Mouse (Mus musculus): ENCODE data around the gene Coa7.
"Not testable (repeated sequence)": the region's sequence is repeated elsewhere in the genome, so short reads cannot be mapped to it uniquely, and the experiment has no call there.

Gene Coa7

DNA sequence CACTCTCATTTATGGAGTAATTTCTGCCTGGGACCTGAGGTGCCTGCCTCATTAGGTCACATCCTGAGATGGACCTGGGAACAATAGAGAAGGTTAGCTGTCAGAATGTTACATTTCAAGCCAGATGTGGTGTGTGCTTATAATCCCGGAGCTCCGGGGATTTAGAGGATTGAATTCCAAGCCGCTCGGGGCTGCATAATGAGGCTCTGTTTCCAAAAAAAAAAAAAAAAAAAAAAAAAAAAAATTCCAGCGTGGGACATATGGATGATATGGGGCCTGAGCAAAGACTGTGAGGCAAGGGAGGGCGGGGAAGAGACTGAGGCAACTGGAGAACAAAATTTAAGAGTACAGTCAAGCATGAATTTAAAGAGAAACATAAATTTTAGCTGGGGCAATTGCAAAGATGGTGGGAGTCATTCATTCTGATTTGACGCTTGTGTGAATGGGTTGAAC is 16.7 kb downstream of the Coa7 start:
- DNase-seq: no peak

DNA sequence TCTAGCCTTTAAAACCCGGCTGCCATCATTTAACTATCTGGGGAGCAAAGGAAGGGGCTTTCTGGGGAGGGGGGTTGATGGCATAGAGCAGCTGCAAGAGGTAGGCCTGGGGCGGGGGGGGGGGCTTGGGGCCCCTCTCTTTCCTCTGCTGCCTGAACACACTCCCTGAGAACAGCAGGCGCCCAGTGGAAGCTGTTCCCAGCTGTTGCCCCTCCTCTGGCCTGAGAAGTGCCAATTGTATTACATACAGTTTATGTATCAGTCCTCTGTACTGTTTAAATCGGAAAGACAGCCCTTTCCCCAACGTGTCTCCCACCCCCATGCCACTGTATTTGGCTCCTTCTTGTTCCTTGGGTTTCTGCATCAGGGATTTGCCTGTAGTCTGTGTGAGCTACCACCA is 17.9 kb downstream of the Coa7 start:
- DNase-seq: no peak

DNA sequence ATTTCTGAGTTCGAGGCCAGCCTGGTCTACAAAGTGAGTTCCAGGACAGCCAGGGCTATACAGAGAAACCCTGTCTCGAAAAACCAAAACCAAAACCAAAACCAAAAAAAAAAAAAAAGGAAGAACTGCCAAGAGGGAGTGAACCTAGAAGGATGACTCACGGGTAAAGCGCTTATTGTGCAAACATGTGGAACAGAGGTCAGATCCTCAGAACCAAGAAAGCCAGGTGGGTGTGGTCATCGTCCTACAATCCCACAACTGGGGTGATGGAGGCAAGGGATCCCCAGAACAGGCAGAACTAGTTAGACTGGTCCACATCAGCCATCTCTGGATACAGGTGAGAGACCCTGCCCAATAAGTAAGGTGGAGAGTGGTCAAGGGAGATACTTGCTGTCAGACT is 19.2 kb downstream of the Coa7 start:
- DNase-seq: no peak

DNA sequence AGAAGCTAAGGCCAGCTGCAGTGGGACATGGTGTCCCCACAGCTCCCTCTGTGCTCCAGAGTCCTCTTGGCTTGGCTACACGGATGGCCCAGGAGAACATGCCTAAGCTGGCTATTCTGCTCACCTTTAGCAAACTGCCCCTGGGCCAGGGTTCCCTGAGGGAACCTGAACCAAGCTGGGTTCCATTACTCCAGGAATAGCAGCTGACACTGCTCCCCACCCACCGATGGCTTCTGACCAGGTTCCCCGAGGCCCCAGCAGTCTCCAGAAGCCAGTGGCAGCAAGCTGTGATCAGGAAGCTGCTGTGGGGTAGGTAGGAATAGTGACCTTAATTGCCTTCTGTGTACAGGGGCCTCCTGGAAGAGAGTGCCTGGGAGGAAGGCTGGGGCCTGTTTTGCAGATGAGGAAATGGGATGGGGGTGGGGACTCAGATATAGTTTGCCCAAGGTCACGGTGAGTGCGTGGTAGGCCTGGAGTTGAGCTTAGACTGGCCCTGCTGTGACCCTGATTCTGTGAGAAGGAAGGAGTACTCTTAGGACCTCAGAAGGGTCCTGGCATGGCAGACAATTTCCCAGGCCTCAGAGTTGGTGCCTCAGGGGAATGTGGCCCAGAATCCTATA is 20.4 kb downstream of the Coa7 start:
- no peak for DNase-seq

DNA sequence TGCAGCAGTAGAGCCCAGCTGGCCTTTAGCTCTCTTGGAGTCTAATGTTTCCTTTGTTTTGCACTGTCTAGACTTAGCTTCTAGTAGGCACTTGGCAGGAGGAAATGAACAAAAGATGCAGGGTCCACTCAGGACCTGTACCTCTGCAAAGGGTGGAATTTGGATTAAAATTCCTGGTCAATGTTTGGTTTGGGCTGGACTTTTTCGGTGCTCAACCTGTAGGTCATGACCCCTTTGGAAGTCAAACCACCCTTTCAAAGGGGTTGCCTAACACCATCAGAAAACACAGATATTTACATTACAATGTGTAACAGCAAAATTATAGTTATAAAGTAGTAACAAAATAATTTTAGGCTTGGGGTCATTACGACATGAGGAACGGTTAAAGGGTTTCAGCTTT is 21.1 kb downstream of the Coa7 start:
- DNase-seq: no peak

DNA sequence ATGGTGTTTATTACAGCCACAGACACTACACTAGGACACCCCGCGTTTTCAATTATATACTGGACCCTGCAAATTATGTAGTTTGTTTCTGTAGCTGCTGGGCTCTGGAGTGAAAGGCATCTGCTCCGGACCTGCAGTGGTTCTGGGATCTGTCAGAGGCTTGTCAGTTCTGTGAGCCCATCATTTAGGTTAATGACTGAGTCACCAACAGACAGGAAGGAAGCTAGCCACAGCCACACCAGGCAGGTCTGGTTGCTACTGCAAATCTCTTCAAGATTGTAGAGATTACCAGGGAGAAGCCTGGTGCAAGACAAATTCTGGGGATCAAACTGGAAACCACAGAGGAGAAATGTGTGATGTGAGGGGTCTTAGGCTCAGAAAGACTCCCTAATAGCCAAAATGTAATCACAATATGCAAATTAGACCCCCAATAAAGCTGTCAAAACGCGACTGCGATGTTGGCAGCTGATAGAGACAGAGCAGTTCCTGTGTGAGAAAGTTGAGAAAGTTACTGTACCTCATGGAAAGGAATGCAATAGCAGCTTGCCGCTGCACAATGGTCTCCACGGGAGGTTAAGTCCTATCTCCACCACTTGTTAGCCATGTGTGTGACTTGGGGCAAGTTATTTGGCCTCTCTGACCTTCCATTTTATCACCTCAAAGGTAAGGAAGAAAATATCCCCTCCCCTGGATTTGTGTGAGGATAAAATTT is 22.1 kb downstream of the Coa7 start:
- DNase-seq: no peak

DNA sequence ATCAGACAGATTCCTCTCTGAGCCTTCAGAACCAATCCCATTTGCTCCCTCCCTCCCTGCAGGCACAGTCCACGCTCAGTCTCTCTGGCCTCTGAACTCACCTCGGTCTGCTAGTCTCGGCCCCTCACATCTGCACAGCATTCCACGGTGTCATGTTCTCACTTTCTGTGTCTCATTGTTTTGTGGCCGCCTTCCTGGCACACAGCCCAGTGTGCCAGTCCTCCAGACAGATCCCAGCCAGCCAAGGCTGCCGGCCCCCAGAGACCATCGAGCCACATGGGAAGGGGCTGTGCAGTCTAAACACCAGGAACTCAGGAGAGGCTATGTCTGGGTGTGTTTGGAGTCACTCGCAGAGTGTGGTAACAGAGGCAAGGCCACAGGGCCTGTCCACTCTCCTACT is 22.9 kb downstream of the Coa7 start:
- peak; percentile 28 for DNase-seq

DNA sequence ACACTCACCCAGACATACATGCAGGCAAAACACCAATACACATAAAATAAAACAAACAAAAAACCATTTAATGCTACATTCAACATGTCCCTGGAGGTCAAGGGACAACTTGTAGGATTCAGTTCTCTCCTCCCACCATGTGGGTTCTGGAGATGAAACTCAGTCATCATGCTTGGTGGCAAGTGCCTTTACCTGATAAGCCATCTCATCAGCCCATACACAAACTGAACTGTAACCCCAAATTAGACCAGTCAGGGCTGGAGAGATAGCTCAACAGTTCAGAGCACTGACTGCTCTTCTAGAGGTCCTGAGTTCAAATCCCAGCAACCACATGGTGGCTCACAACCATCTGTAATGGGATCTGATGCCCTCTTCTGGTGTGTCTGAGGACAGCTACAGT is 25.7 kb downstream of the Coa7 start:
- not testable (repeated sequence) for DNase-seq

DNA sequence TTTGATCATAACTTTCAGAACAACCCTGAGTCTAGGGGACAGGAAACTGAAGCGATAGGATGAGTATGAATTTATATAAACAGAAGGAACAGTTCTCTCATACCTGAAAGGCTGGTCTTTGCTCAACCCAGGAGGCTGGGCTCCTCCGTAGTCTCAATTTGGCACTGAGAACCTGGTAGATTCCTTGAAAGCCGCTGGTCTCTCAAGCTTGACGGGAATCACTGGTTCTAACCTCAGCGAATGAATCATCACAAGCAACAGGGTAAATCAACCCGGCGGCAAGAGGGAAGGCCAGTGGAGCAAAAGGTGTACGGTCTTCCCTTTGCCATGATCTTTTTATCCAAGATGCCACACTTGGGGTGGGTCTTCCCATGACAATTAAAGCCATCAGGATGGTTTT is 29.5 kb downstream of the Coa7 start:
- DNase-seq: no peak

DNA sequence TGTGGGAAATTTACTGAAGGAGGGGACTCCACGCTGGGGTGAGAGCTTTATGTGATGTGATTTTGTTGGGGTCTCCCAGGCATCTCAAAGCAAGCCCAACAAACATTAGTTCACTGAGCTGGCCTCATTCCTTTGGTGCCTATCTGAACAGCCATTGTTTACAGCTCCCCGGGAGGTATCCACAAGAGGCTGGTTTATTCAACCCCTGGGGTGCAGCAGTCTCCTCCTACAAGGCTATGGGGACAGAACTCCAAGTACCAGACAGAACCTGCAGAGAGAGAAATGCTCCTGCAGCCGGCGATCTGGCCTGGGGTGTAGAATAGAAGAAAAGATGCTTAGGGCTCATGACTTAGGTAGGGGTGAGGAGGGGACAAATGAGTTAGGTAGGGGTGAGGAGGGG is 30.6 kb downstream of the Coa7 start:
- no peak for DNase-seq

DNA sequence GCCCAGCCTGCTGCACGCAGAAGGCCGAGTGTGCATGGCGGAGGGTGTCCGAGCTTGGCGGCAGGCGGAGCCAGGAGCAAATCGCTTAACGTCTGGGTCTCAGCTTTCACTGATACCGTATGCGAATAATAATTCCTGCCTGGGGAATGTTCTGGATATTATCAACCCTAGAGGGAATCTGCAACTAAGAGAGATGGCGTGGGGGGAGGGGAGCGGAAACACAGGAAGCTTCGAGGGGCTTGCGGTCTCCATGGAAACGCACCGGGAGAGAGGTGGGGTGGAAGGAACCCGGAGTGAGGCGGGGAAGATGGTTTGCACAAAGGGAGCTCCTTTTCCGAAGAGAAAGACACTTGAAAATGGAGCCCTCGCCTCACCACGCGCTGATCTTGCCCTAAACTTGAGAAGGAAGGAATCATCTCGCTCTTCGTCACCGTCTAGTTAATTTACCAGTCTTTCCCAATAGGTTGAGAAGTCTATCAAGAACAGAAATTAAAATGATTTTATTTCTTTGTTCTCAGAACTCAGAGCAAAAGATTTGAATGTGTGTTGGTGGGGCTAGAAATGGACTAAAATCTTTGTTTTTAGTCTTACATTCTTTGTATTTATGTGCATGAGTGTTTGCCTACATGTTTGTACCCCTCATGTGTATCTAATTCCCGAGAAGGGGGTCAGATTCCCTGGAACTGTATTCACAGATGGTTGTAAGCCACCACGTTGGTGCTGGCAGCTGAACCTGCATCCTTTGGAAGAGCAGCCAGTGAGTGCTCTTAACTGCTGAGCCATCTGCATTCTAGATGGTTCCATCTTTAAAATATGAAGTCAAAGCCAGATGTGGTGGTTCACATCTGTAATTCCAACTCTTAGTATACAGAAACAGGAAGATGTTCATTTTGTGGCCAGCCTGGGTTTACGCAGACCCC is 32.5 kb downstream of the Coa7 start:
- peak; percentile 28 for DNase-seq

DNA sequence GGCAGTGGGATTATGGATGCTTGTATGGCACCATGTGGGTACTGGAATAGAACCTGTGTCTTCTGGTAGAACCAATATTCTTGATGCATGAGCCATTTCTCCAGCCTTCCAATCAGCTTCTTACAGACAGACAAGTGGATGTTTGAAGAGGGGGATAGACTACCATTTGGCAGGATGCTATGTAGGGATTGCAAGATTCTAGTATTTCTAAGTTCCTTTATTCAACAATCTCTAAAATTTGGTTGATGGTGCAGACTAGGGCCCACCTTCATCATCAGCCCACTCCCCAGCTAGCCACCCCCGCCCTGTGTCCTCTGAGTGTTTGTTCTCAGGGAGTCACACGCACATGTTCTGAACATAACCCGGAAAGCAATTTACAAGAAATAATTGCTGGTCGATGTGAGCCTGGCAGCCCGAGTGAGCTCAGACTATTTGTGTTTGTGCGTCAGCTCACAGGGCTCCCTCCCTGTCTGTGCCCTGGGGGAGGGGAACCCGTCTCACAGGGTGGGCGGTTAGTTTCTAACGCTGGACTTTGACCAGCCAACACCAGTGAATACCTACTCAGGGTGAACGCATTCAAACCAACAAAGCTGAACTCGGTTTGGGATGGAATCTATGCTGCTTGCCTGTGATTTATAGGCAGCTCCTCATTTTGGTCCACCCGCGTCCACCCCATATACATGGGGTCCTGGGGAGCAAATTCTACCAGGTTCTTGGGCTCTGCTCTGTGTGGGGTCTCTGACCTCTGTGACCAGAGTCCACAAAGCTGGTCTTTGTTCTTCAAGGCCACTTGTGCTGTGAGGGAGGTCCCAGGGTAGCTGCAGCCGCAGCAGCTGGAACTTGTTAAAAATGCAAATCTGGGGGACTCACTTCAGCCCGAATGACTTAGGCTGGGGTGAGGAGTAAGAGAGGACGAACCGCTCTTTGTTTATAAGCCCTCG is 34.7 kb downstream of the Coa7 start:
- DNase-seq: no peak

DNA sequence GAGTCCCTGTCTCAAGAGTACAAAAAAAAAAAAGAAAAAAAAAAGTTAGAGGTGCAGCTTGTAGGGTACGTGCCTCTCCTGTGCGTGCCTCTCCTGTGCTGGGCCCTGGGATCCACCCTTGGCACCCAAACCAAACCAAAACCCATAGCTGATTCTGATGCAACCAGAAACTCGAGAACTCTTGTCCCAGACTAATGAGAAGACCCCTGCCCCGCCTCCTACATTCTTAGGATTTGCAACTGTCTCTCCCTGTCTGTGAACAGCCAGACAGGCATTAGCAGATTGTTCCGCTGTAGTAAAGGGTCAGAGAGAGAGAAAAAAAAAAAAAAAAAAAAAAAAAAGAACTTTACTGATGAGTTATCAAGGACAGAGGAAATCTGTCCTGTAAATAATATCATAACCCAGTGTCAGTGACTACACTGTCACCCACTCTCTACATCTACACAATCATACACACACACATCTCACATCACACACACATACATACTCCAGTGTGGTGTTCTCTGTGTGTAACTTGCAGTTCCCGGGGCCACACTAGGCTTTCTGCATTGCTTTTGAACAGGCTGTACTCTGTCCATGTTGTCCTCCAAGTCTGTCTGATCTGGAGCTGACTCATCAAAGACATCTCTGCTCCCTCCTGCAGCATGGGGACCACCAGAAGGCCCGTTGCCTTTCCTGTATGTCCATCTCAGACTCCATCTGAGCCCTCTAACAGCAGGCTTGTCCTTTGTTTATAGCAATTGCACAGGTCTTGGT is 35.6 kb downstream of the Coa7 start:
- no peak for DNase-seq

DNA sequence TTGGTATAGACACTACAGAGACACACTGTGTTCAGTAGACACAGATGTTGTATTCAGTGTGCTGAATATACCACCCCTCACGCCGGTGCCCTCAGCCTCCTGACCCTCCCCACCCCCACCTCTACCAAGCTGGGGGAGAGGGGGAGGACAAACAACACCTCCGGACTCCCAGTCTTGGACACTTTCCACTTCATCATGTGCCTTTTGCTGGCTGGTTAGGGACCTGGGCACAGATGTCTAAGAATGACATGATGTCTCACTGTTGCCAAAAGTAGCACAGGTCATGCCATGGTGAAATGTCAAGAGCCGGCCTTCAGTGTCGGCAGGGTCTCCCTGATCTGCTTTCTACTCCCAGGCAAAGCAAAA is 36.2 kb downstream of the Coa7 start:
- no peak for DNase-seq

DNA sequence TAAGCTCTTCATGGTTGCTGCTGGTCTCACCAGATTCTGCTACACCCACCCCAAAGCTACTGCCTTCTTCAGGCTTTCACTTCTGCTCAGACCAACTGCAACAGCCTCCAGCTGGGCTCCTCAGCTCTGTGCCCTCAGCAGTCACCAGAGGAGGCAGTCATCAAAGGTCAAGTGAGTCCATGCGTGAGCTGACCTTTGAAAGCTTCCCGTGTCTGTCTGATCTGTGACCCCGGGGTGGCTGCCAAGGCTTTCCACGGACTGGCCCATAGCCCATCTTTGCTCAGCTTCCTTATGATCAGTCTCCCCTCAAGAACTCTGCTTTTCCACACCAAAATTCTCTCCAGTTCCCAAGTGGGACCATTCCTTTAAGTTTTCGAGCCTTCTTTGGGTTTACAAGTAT is 41.3 kb downstream of the Coa7 start:
- no peak for DNase-seq

DNA sequence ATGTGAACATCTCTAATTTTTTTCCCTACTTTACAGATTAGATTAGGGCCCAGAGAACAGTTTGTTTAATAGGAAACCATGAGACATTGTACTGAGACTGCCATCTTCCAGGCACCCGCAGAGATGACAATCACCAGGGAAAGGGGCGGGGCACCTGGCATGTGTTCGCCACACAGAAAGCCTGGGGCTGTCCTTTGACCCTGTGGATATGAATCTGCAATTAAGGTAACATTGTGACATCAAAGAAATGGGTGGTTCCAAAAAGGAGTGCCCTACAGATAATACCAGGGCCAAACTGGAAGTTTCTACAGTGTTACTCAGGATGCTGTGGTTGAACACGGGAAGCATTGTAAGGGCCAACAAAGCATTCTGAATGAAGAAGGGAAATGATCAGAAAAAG is 42.5 kb downstream of the Coa7 start:
- DNase-seq: no peak

DNA sequence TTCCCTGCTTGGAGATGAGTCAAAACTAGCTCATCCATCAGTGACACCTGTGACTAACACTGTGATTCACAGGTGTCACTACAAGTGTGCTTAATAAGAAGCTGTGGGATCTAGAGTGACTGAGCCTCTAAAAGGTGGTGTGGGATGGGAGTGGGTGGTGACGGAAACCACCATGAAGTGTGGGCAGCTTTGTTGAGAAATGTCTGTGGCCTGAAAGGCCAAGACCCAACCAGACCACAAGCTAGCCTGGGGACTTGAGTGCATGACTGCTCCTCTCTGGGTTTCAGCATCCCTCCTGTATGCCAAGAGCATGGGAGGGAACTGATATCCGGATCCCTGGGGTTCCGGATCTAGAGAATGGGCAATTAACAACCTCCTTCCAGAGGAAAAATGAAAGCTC is 43.5 kb downstream of the Coa7 start:
- DNase-seq: no peak

DNA sequence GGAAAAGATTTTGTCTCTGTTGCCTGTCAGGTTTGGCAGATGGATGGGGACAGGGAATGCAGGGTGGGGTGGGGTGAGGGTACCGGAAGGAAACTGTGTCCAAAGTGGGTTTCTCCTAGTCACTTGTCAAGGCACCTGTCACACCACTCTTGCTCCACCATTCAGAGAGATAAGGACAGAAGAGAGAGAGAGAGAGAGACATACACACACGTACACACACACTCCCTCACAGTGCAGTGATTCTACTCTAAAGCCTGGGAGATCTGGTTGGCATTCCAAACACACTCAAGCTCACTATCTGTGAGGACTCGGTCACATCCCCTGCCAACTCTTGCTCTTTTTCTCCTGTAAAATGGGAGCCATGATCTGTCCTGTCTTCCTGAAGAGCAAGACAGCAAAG is 44.2 kb downstream of the Coa7 start:
- no peak for DNase-seq

DNA sequence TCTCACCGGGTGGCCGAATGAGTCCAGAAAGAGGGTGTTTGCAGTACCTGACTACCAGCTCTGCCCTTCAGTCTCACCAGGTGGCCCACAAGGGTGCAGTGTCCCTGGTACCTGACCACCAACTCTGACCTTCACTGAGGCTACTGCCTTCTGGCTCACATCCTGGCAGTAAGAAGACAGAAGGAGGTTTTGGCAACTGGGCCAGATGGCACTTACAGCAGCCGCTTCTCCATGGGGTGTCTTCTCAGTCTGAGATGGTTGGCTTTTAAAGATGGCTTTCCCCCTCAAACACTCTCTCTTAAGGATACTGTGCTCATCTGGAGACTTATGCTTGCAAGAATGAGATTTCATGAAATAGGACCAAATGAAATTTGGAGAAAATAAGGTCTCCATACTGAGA is 51.5 kb downstream of the Coa7 start:
- no peak for DNase-seq

DNA sequence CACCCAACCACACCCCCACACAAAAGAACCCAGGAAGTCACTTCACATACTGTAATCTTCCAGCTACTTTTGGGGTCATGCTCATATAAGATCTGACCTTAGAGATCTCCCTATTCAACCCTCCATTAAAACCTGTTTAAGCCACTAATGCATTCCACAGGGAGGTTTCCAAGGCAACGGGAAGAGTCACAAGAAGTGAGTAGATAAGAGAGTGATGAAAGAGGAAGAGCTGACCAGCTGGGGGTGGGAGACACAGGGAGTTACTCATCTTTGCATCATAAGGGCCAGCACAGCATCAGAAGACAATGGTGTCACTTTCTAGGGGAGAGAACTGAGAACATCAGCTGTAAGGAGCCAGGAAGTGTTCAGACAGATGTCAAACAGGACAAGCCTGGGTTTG is 52.2 kb downstream of the Coa7 start:
- no peak for DNase-seq

DNA sequence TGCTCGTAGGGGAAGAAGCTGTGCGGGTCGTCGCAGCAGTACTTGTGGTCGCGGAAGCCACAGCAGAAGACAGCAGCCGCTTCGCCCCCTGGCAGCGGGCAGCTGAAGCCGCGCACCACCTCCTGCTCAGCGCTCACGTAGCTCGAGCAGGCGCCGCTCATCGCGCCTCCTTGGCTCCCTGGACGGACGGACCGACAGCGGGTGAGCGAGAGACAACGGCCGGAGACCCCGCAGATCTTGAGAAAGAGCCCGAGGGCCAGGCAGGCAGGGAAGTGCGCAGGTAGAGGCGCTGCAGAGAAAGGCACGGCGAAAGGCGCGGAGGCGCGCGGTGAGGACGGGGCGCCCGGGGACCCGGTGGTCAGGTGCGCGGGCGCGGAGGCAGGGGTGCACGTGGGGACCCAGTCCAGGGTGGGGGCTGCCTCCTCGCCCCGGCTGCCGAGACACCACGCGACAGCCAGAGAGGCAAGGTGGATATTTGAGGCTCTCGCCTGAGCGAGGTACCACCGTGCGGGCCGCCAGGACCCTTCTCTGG is 55.3 kb downstream of the Coa7 start, which contains the start of gene Shisal2a:
TSS of gene Shisal2a (minus strand) at position 167 of the 532 bp plus-strand sequence.
- DNase-seq: no peak

DNA sequence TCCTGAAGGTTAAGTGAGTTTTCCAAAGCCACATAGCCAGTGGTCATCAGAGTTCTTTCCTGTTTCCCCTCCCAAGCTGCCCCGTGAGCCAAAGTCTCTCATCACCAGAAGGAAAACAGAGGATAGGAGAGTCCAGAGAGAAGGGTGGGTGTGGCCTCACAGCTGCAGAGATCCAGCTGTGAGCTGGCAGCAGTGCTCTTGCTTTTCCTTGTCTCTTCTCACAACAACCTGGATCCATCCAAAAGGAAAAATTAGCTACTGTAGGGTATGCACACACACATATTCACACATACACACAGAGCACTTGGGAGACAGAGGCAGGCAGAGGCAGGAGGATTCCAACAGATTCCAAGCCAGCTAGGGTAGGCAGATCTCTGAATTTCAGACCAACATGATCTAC is 58.1 kb downstream of the Coa7 start:
- no peak for DNase-seq

All from lung, postnatal 14 days (tissue).